Mouse (Mus musculus): Measurements from ENCODE around the gene Sult2b1. TPM values are rescaled to one million over a fixed set of nuclear protein-coding genes. Genes with fewer than 3 reads are reported as not detected.

Sult2b1 gene
- polyA plus RNA-seq, 1 experiment from 2014 or later: 1.4 TPM

DNA sequence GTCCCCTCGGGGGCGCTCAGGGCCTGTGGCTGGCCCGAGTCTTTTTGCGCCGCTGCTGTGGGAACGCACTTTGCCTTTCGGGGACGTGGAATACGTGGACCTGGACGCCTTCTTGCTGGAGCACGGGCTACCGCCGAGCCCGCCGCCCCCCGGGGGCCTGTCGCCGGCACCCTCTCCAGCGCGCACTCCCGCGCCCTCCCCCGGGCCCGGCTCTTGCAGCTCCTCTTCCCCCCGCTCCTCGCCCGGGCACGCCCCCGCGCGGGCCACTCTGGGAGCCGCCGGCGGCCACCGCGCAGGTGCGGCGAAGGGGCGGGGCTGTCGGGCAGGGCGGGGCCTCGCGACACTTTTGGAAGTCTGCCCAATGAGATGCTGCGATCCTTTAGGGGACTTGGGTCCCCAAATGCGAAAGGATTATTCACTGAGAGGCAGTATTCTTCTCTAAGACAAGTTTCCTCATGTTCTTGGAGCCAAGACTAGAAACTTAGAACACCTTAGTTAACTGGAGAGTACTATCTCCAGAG lies 77.7 kb downstream of the Sult2b1 start:
- Histone ChIP-seq H3K27ac (ENCODE audit: low read depth, low read length) (peak overlapping the region; percentile 37; the same call in 1 of the 2 replicates), H3K9me3 (ENCODE audit: control insufficient read depth, low read length) (no peaks in the 10 kb centered on the region), H3K4me3 (ENCODE audit: low read depth, low read length) (peak overlapping the region; percentile 52), H3K4me1 (replicated peaks; ENCODE audit: control insufficient read depth, insufficient read depth, low read length) (peaks cover 28% of the 10 kb centered on the region), H3K4me2 (ENCODE audit: low read depth, low read length, severe bottlenecking) (peak overlapping the region; percentile 98), H3K36me3 (ENCODE audit: control insufficient read depth, insufficient read depth, low read length) (peaks cover 10% of the 10 kb centered on the region; the same call in 1 of the 2 replicates), H3K9ac (ENCODE audit: low read length) (peak overlapping the region; percentile 72), H3K27me3 (ENCODE audit: control insufficient read depth, insufficient read depth, low read length) (no peaks in the 10 kb centered on the region)
- ATAC-seq (replicated peaks; ENCODE audit: low FRiP score) (0 out of 2 replicates have a peak, but pooled peaks have one; percentile 3), DNase-seq (ENCODE audit: low spot score) (peak; percentile 92)
- whole genome bisulfite sequencing: under 1% methylated on average over 43 of the region's 45 CpGs

DNA sequence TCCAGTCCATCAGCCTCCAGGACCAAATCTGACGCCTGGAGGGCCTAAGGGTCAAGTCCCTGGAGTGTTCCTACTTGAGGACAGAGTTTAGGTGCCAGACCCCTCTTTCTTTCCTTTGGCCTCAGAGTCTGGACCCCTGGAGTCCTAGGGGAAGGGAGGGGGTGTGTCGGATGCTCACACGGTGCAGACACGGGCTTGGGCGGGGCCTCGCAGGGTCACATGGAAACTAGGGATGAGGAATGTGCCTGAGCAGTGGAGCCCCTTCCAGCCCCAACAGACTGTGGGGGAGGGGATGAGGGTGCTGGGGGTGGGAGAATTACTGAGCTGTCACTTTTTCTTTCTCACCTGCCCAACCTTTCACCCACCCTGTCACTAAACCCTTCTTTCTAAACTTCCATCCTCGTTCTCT lies 78.6 kb downstream of the Sult2b1 start:
- H3K27ac ChIP-seq (ENCODE audit: low read depth, low read length): no peak overlapping the region
- 0 out of 2 replicates have a peak, but pooled peaks cover 2% of the 10 kb centered on the region for H3K27me3 ChIP-seq (ENCODE audit: control insufficient read depth, insufficient read depth, low read length)
- peak overlapping the region; percentile 98 for H3K4me2 ChIP-seq (ENCODE audit: low read depth, low read length, severe bottlenecking)
- DNase-seq (ENCODE audit: low spot score): no peak
- H3K4me1 ChIP-seq (replicated peaks; ENCODE audit: control insufficient read depth, insufficient read depth, low read length): peaks cover 28% of the 10 kb centered on the region
- no peaks in the 10 kb centered on the region for H3K9me3 ChIP-seq (ENCODE audit: control insufficient read depth, low read length)
- H3K4me3 ChIP-seq (ENCODE audit: low read depth, low read length): peak overlapping the region; percentile 52
- WGBS: 2% methylated on average over 7 of the region's 7 CpGs
- H3K9ac ChIP-seq (ENCODE audit: low read length): peak overlapping the region; percentile 72; the same call in 1 of the 2 replicates
- ATAC-seq (replicated peaks; ENCODE audit: low FRiP score): no peak
- H3K36me3 ChIP-seq (ENCODE audit: control insufficient read depth, insufficient read depth, low read length): peaks cover 6% of the 10 kb centered on the region; the same call in 1 of the 2 replicates

DNA sequence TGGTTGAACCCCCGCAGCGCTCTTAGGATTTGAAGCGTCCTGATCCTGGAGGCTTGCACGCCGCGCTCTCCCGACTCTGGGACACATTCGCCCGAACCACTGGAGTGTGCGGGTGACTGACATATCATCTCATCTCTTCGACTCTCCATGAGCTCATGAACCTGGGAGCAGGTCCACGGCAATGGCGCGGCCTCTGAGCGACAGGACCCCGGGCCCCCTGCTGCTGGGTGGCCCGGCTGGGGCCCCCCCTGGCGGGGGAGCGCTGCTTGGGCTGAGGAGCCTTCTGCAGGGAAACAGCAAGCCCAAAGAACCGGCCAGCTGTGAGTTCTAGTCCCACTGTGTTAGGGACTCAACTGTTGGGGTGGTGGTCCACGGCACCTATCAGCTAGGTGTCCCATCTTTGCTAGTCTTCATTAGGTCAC lies 79.0 kb downstream of the Sult2b1 start:
- Histone ChIP-seq H3K4me1 (replicated peaks; ENCODE audit: control insufficient read depth, insufficient read depth, low read length) (peaks cover 28% of the 10 kb centered on the region), H3K9me3 (ENCODE audit: control insufficient read depth, low read length) (no peaks in the 10 kb centered on the region), H3K9ac (ENCODE audit: low read length) (peak overlapping the region; percentile 47; the same call in 1 of the 2 replicates), H3K27me3 (ENCODE audit: control insufficient read depth, insufficient read depth, low read length) (peaks cover 2% of the 10 kb centered on the region; the same call in 1 of the 2 replicates), H3K4me2 (ENCODE audit: low read depth, low read length, severe bottlenecking) (peak overlapping the region; percentile 98), H3K36me3 (ENCODE audit: control insufficient read depth, insufficient read depth, low read length) (peaks cover 2% of the 10 kb centered on the region; the same call in 1 of the 2 replicates), H3K4me3 (ENCODE audit: low read depth, low read length) (peak overlapping the region; percentile 52), H3K27ac (ENCODE audit: low read depth, low read length) (peak overlapping the region; percentile 9; the same call in 1 of the 2 replicates)
- WGBS: under 1% methylated on average over 21 of the region's 21 CpGs
- ATAC-seq (replicated peaks; ENCODE audit: low FRiP score) (no peak), DNase-seq (ENCODE audit: low spot score) (peak; percentile 76)

DNA sequence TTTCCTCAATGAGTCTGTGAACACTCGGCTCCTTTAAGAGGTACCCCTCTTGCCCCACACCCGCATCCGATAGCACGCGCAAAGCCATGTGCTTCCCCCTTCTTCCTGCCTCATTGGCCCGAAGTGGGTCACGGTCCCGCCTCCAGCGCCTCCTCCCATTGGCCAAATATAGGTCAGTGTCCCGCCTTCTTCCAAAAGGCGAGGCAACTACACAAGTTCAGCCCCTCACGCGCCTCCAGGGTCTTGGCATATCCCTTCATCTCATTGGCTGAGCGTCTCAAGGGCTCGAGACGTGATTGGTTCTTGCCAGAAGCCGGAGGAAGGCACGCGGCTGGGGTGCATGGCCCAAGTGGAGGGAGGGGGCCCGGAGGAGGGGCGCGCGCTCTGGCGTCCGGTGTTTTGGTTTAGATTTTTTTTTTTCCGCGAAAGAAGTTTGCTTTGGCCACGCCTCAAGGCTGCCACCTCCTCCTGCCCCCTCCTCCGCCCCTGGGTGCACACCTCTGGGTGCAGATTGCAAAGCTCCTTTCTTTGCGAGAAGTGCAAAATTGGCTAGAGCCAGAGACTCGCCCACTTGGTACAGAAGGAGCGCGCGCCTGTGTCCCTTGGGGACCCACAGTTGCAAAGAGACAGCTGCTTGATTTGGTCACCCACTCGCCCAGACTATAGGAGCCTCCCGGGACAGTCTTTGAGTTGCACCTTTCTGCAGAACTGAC lies 79.6 kb downstream of the Sult2b1 start, which contains the start of gene Dbp:
Dbp (plus strand) TSS at position 359 of the 713 bp plus-strand sequence.
- under 1% methylated on average over 36 of the region's 36 CpGs for WGBS
- Histone ChIP-seq H3K9me3 (ENCODE audit: control insufficient read depth, low read length) (no peaks in the 10 kb centered on the region), H3K4me2 (ENCODE audit: low read depth, low read length, severe bottlenecking) (peak within 1 kb of the TSS; percentile 98), H3K9ac (ENCODE audit: low read length) (peak within 1 kb of the TSS; percentile 49), H3K27me3 (ENCODE audit: control insufficient read depth, insufficient read depth, low read length) (peaks cover 6% of the 10 kb centered on the region), H3K36me3 (ENCODE audit: control insufficient read depth, insufficient read depth, low read length) (no peaks in the 10 kb centered on the region), H3K4me3 (ENCODE audit: low read depth, low read length) (peak within 1 kb of the TSS; percentile 52), H3K4me1 (replicated peaks; ENCODE audit: control insufficient read depth, insufficient read depth, low read length) (peaks cover 32% of the 10 kb centered on the region), H3K27ac (ENCODE audit: low read depth, low read length) (peak within 1 kb of the TSS; percentile 71)
- DNase-seq (ENCODE audit: low spot score) (peak; percentile 99), ATAC-seq (replicated peaks; ENCODE audit: low FRiP score) (peak; percentile 85)

DNA sequence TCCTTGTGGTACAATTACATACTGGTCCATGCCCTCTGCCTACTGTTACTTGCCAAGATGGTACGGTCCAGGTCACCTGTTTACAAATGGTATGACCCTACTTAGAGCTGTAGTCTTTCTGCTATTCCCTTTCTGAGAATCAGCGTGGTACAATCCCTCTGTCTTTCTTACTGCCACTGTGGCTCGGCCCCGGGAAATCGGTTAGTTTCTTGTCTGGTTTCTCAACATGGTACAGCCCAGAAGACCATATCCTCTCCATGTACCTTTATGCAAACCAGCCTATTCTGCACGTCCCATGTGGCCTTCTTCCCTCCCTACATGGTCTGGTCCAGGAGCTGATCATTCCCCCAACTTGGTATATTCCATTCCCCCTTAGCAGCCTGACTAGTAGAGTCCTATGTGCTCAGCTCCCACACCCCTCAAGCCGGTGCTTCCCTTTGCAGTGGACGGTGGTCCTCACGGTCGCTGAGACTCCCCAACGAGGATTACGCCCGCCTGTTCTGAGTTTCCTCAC lies 80.4 kb downstream of the Sult2b1 start:
- peak; percentile 72 for DNase-seq (ENCODE audit: low spot score)
- peak; percentile 34 for ATAC-seq (replicated peaks; ENCODE audit: low FRiP score)
- under 1% methylated on average over 13 of the region's 13 CpGs for WGBS
- Histone ChIP-seq H3K4me3 (ENCODE audit: low read depth, low read length) (peak overlapping the region; percentile 52), H3K36me3 (ENCODE audit: control insufficient read depth, insufficient read depth, low read length) (no peaks in the 10 kb centered on the region), H3K27me3 (ENCODE audit: control insufficient read depth, insufficient read depth, low read length) (peaks cover 14% of the 10 kb centered on the region), H3K27ac (ENCODE audit: low read depth, low read length) (peak overlapping the region; percentile 71), H3K4me2 (ENCODE audit: low read depth, low read length, severe bottlenecking) (peak overlapping the region; percentile 98), H3K9ac (ENCODE audit: low read length) (peak overlapping the region; percentile 49), H3K4me1 (replicated peaks; ENCODE audit: control insufficient read depth, insufficient read depth, low read length) (peaks cover 32% of the 10 kb centered on the region), H3K9me3 (ENCODE audit: control insufficient read depth, low read length) (no peaks in the 10 kb centered on the region)

DNA sequence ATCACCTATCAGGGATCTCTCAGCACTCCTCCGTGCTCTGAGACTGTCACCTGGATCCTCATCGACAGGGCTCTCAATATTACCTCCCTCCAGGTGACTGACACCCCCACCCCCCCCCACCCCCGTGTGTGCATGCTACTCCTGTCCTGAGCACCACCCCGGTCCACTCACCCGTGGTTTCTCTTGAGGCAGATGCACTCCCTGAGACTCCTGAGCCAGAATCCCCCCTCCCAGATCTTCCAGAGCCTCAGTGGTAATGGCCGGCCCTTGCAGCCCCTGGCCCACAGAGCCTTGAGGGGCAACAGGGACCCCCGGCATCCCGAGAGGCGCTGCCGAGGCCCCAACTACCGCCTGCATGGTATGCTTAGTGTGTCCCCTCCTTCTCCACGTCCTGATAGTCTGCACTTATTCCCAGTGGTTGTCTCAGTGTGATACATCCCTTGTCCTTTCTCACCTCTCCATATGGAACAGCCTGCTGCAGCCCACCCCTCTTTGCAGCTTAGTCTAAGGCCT lies 80.9 kb downstream of the Sult2b1 start:
- Histone ChIP-seq H3K9me3 (ENCODE audit: control insufficient read depth, low read length) (no peaks in the 10 kb centered on the region), H3K36me3 (ENCODE audit: control insufficient read depth, insufficient read depth, low read length) (no peaks in the 10 kb centered on the region), H3K27me3 (ENCODE audit: control insufficient read depth, insufficient read depth, low read length) (peaks cover 19% of the 10 kb centered on the region), H3K4me2 (ENCODE audit: low read depth, low read length, severe bottlenecking) (peak overlapping the region; percentile 98), H3K9ac (ENCODE audit: low read length) (peak overlapping the region; percentile 49), H3K4me3 (ENCODE audit: low read depth, low read length) (peak overlapping the region; percentile 52), H3K4me1 (replicated peaks; ENCODE audit: control insufficient read depth, insufficient read depth, low read length) (peaks cover 32% of the 10 kb centered on the region), H3K27ac (ENCODE audit: low read depth, low read length) (peak overlapping the region; percentile 71; the same call in 1 of the 2 replicates)
- ATAC-seq (replicated peaks; ENCODE audit: low FRiP score): no peak
- 40% methylated on average over 12 of the region's 12 CpGs for WGBS
- no peak for DNase-seq (ENCODE audit: low spot score)

DNA sequence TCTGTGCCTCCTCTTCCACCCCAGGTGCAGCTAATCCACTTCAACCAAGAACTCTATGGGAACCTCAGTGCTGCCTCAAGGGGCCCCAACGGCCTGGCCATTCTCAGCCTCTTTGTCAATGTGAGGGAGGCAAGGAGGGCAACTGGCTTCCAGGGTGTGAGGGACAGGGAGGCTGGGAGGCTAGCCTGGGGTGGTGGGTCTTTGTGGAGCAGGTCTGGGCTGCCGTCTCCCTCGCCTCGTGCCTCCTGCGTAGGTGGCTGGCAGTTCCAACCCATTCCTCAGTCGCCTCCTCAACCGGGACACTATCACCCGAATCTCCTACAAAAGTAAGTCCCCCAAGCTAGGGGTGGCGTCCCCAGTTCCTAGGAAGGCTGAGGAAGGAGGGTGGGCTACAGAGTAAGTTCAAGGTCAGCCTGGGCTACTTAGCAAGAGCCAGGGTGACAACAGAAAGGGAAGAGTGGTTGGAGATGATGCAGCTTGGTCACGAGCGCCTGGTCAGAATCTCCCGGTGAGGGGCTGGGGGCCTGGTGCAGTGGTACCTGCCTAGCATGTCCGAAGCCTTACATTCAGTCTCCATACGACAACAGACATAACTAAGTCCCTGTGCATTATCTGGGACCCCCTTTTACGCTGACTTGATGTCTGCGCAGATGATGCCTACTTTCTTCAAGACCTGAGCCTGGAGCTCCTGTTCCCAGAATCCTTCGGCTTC lies 81.5 kb downstream of the Sult2b1 start:
- Histone ChIP-seq H3K4me3 (ENCODE audit: low read depth, low read length) (no peak overlapping the region), H3K9ac (ENCODE audit: low read length) (no peak overlapping the region), H3K4me1 (replicated peaks; ENCODE audit: control insufficient read depth, insufficient read depth, low read length) (peaks cover 28% of the 10 kb centered on the region), H3K4me2 (ENCODE audit: low read depth, low read length, severe bottlenecking) (no peak overlapping the region), H3K27ac (ENCODE audit: low read depth, low read length) (no peak overlapping the region), H3K27me3 (ENCODE audit: control insufficient read depth, insufficient read depth, low read length) (peaks cover 20% of the 10 kb centered on the region), H3K9me3 (ENCODE audit: control insufficient read depth, low read length) (no peaks in the 10 kb centered on the region), H3K36me3 (ENCODE audit: control insufficient read depth, insufficient read depth, low read length) (no peaks in the 10 kb centered on the region)
- 88% methylated on average over 17 of the region's 17 CpGs for WGBS
- ATAC-seq (replicated peaks; ENCODE audit: low FRiP score): no peak
- DNase-seq (ENCODE audit: low spot score): no peak

DNA sequence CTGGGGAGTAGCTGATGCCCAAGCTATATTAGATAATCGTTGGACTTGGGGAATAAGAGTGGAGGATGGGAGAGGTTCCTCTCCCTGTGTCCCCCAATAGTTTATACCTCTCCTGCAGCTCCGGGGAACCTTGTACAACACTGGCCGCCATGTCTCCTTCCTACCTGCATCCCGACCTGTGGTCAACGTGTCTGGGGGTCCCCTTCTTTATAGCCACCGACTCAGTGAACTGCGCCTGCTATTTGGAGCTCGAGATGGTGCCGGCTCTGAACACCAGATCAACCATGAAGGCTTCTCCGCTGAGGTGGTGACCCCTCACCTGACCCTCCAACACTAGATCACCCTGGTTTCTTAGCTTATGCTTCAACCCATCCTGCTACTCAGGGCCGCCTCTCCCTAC lies 82.2 kb downstream of the Sult2b1 start:
- peaks cover 20% of the 10 kb centered on the region for H3K27me3 ChIP-seq (ENCODE audit: control insufficient read depth, insufficient read depth, low read length)

More for the DNA sequence above, 82.2 kb downstream of the Sult2b1 start:
- peaks cover 23% of the 10 kb centered on the region for H3K4me1 ChIP-seq (replicated peaks; ENCODE audit: control insufficient read depth, insufficient read depth, low read length)
- H3K4me2 ChIP-seq (ENCODE audit: low read depth, low read length, severe bottlenecking): no peak overlapping the region
- ATAC-seq (replicated peaks; ENCODE audit: low FRiP score) (no peak), DNase-seq (ENCODE audit: low spot score) (no peak)
- no peak overlapping the region for H3K9ac ChIP-seq (ENCODE audit: low read length)
- H3K9me3 ChIP-seq (ENCODE audit: control insufficient read depth, low read length): no peaks in the 10 kb centered on the region
- H3K27ac ChIP-seq (ENCODE audit: low read depth, low read length): no peak overlapping the region
- H3K4me3 ChIP-seq (ENCODE audit: low read depth, low read length): no peak overlapping the region
- 93% methylated on average over 11 of the region's 11 CpGs for WGBS
- H3K36me3 ChIP-seq (ENCODE audit: control insufficient read depth, insufficient read depth, low read length): no peaks in the 10 kb centered on the region
